Mouse (Mus musculus): ENCODE measurements at regions not wholly inside any gene's neighbourhood (a gene's known extent, or its start where the extent isn't known, plus 50 kb on each side); places are given as distances from the start of the nearest gene placed in this dataset.

- Histone ChIP-seq H3K4me1 (ENCODE audit: control insufficient read depth, insufficient read depth, low read length) (no peaks in the 10 kb centered on the region), H3K36me3 (ENCODE audit: control insufficient read depth, insufficient read depth, low read length) (no peaks in the 10 kb centered on the region), H3K4me3 (ENCODE audit: control insufficient read depth, low read depth, low read length) (no peak overlapping the region), H3K27ac (ENCODE audit: control insufficient read depth, insufficient read depth, low read depth, low read length) (no peak overlapping the region), H3K27me3 (ENCODE audit: control insufficient read depth, insufficient read depth, low read length) (no peaks in the 10 kb centered on the region)
- no peak for TF ChIP-seq CTCF (IDR thresholded peaks at IDR 0.05; ENCODE audit: control insufficient read depth, insufficient read depth, insufficient replicate concordance, low read depth, low read length)
- no peak for TF ChIP-seq POLR2A (IDR thresholded peaks at IDR 0.05; ENCODE audit: control insufficient read depth, low read depth, low read length)
Observed at GRCm38 (mm10) chr3:61580252-61580651, 214.5 kb upstream of the B430305J03Rik start.

GRCm38 (mm10) chr3:61537113-61537512, 171.4 kb upstream of the B430305J03Rik start:
- TF ChIP-seq CTCF (IDR thresholded peaks at IDR 0.05; ENCODE audit: control insufficient read depth, insufficient read depth, insufficient replicate concordance, low read depth, low read length) (no peak), POLR2A (IDR thresholded peaks at IDR 0.05; ENCODE audit: control insufficient read depth, low read depth, low read length) (no peak)
- H3K27me3 ChIP-seq (ENCODE audit: control insufficient read depth, insufficient read depth, low read length): no peaks in the 10 kb centered on the region
- H3K4me3 ChIP-seq (ENCODE audit: control insufficient read depth, low read depth, low read length): no peak overlapping the region
- H3K4me1 ChIP-seq (ENCODE audit: control insufficient read depth, insufficient read depth, low read length): no peaks in the 10 kb centered on the region
- no peak overlapping the region for H3K27ac ChIP-seq (ENCODE audit: control insufficient read depth, insufficient read depth, low read depth, low read length)
- no peaks in the 10 kb centered on the region for H3K36me3 ChIP-seq (ENCODE audit: control insufficient read depth, insufficient read depth, low read length)

GRCm38 (mm10) chr3:61535751-61536150, 170.0 kb upstream of the B430305J03Rik start:
- TF ChIP-seq POLR2A (IDR thresholded peaks at IDR 0.05; ENCODE audit: control insufficient read depth, low read depth, low read length): no peak
- TF ChIP-seq CTCF (IDR thresholded peaks at IDR 0.05; ENCODE audit: control insufficient read depth, insufficient read depth, insufficient replicate concordance, low read depth, low read length): no peak
- Histone ChIP-seq H3K36me3 (ENCODE audit: control insufficient read depth, insufficient read depth, low read length) (no peaks in the 10 kb centered on the region), H3K27me3 (ENCODE audit: control insufficient read depth, insufficient read depth, low read length) (no peaks in the 10 kb centered on the region), H3K27ac (ENCODE audit: control insufficient read depth, insufficient read depth, low read depth, low read length) (no peak overlapping the region), H3K4me1 (ENCODE audit: control insufficient read depth, insufficient read depth, low read length) (no peaks in the 10 kb centered on the region), H3K4me3 (ENCODE audit: control insufficient read depth, low read depth, low read length) (no peak overlapping the region)

- no peak for TF ChIP-seq POLR2A (IDR thresholded peaks at IDR 0.05; ENCODE audit: control insufficient read depth, low read depth, low read length)
- TF ChIP-seq CTCF (IDR thresholded peaks at IDR 0.05; ENCODE audit: control insufficient read depth, insufficient read depth, insufficient replicate concordance, low read depth, low read length): no peak
Observed at GRCm38 (mm10) chr3:61503178-61503577, 137.4 kb upstream of the B430305J03Rik start.

GRCm38 (mm10) chr3:61494835-61495234, 129.1 kb upstream of the B430305J03Rik start:
- no peak overlapping the region for H3K27ac ChIP-seq (ENCODE audit: control insufficient read depth, insufficient read depth, low read depth, low read length)
- H3K36me3 ChIP-seq (ENCODE audit: control insufficient read depth, insufficient read depth, low read length): no peaks in the 10 kb centered on the region
- H3K4me1 ChIP-seq (ENCODE audit: control insufficient read depth, insufficient read depth, low read length): no peaks in the 10 kb centered on the region
- no peak for TF ChIP-seq CTCF (IDR thresholded peaks at IDR 0.05; ENCODE audit: control insufficient read depth, insufficient read depth, insufficient replicate concordance, low read depth, low read length)
- TF ChIP-seq POLR2A (IDR thresholded peaks at IDR 0.05; ENCODE audit: control insufficient read depth, low read depth, low read length): no peak
- H3K4me3 ChIP-seq (ENCODE audit: control insufficient read depth, low read depth, low read length): no peak overlapping the region
- H3K27me3 ChIP-seq (ENCODE audit: control insufficient read depth, insufficient read depth, low read length): no peaks in the 10 kb centered on the region

More at GRCm38 (mm10) chr3:61503178-61503577, 137.4 kb upstream of the B430305J03Rik start:
- Histone ChIP-seq H3K4me1 (ENCODE audit: control insufficient read depth, insufficient read depth, low read length) (no peaks in the 10 kb centered on the region), H3K27me3 (ENCODE audit: control insufficient read depth, insufficient read depth, low read length) (no peaks in the 10 kb centered on the region), H3K4me3 (ENCODE audit: control insufficient read depth, low read depth, low read length) (no peak overlapping the region), H3K27ac (ENCODE audit: control insufficient read depth, insufficient read depth, low read depth, low read length) (no peak overlapping the region), H3K36me3 (ENCODE audit: control insufficient read depth, insufficient read depth, low read length) (no peaks in the 10 kb centered on the region)

- Histone ChIP-seq H3K4me3 (ENCODE audit: control insufficient read depth, low read depth, low read length) (no peak overlapping the region), H3K27ac (ENCODE audit: control insufficient read depth, insufficient read depth, low read depth, low read length) (no peak overlapping the region), H3K36me3 (ENCODE audit: control insufficient read depth, insufficient read depth, low read length) (no peaks in the 10 kb centered on the region), H3K27me3 (ENCODE audit: control insufficient read depth, insufficient read depth, low read length) (no peaks in the 10 kb centered on the region), H3K4me1 (ENCODE audit: control insufficient read depth, insufficient read depth, low read length) (no peaks in the 10 kb centered on the region)
- TF ChIP-seq POLR2A (IDR thresholded peaks at IDR 0.05; ENCODE audit: control insufficient read depth, low read depth, low read length) (no peak), CTCF (IDR thresholded peaks at IDR 0.05; ENCODE audit: control insufficient read depth, insufficient read depth, insufficient replicate concordance, low read depth, low read length) (no peak)
Observed at GRCm38 (mm10) chr3:61486808-61487389, 121.1 kb upstream of the B430305J03Rik start.

- no peaks in the 10 kb centered on the region for H3K4me1 ChIP-seq (ENCODE audit: control insufficient read depth, insufficient read depth, low read length)
- no peaks in the 10 kb centered on the region for H3K27me3 ChIP-seq (ENCODE audit: control insufficient read depth, insufficient read depth, low read length)
- TF ChIP-seq POLR2A (IDR thresholded peaks at IDR 0.05; ENCODE audit: control insufficient read depth, low read depth, low read length) (no peak), CTCF (IDR thresholded peaks at IDR 0.05; ENCODE audit: control insufficient read depth, insufficient read depth, insufficient replicate concordance, low read depth, low read length) (no peak)
- H3K4me3 ChIP-seq (ENCODE audit: control insufficient read depth, low read depth, low read length): no peak overlapping the region
- no peaks in the 10 kb centered on the region for H3K36me3 ChIP-seq (ENCODE audit: control insufficient read depth, insufficient read depth, low read length)
- no peak overlapping the region for H3K27ac ChIP-seq (ENCODE audit: control insufficient read depth, insufficient read depth, low read depth, low read length)
Observed at GRCm38 (mm10) chr3:61478861-61479584, 113.3 kb upstream of the B430305J03Rik start.
